Mouse (Mus musculus): ENCODE data around the gene Syvn1.

DNA sequence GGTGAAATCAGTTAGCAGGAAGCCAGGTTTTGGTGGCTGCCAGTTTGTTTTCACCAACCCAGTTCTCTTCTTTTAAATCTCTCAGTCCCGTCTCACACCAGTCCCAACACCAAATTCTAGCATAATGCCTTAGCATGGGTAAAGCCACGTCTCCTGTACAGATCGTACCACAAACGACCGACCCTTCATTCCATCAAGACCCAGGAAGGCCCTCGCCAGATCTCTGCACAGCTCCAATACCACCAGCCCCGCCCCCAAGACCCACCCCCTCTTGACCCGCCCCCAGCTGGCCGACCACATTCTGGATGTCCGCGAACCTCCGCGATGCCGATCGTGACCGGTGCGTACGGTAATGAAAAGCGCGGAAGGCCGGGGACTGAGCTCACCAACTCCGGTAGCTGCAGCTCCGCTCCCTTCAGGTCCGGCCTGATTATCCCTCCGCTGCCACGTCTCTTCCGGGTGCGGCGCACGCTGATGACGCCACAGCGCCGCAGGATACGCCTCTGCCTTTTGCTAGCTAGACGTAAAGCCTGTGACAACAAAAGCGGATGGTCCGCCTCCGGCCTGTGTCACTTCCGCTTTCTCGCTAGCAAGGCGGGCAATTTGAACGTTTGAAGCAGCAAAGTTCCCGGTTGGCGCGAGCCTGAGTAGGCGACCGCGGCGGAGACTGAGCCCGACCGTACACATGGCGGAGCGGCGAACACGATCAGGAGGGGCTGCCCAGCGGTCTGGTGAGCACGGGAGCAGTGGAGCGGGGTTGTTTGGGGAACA is 38.3 kb downstream of the Syvn1 start, which contains the start of the genes Zfpl1 and Cdca5:
- TF ChIP-seq POLR2A (IDR thresholded peaks at IDR 0.05; ENCODE audit: low read depth, low read length) = peak; percentile 58
- TF ChIP-seq CTCF (conservative IDR thresholded peaks at IDR 0.05; ENCODE audit: insufficient read depth, insufficient read length, low read depth, low read length) = no peak

Data from kidney, adult 2 months (tissue).